Mouse (Mus musculus) hindbrain, embryonic 16.5 days (tissue): Measurements from ENCODE around the gene Trp53. TPM values are rescaled to one million over a fixed set of nuclear protein-coding genes. Genes with fewer than 3 reads are reported as not detected.
A peak's percentile ranks its signal among the peaks of the same experiment; 100 is the strongest.

ENCODE experiments used
- microRNA counts: library from miRNA; unstranded; fragments of <30 nt; microRNA quantifications from one replicate; lab custom pipeline; 2016
- microRNA-seq: library from miRNA; unstranded; fragments of <30 nt; microRNA quantifications from one replicate; pipeline ENCODE4, GENCODE M21; 2017
- polyA plus RNA-seq: library from polyadenylated mRNA; unstranded; fragments of >200 nt; fragmentation: Nextera tagmentation; extraction: Ambion mirVana; gene quantifications from 2 replicates; pipeline ENCODE4 v1.2.1, GENCODE M21; 2015

Gene Trp53
- polyA plus RNA-seq, 1 experiment from 2014 or later: 47.9 TPM

MicroRNA genes within 50 kb of the gene (microRNA counts, 519-probe panel; counts per million panel counts)
- microRNA mmu-miR-467f (lab: Ali Mortazavi, UCI): 2,230 counts per million, percentile 48 among the panel's probes with 10 or more counts

Small RNAs within 50 kb of the gene (microRNA-seq; reads per million reads assigned to microRNA genes)
- not detected for gene Mir467f

Other genes starting within 250 kb of the Trp53 start
- gene Rnf227, start 239.9 kb upstream of the Trp53 start, polyA plus RNA-seq: 239 and 257 TPM in 2 replicates
- gene Chd3, start 211.0 kb upstream of the Trp53 start, polyA plus RNA-seq: 68.0 and 73.2 TPM in 2 replicates
- gene Naa38, start 184.9 kb upstream of the Trp53 start, polyA plus RNA-seq: 102 and 130 TPM in 2 replicates
- 28.7 and 33.0 TPM in 2 replicates for gene Cyb5d1, start 184.7 kb upstream of the Trp53 start, polyA plus RNA-seq
- 8.9 and 9.2 TPM in 2 replicates for gene Tmem88, start 182.1 kb upstream of the Trp53 start, polyA plus RNA-seq
- 22.9 and 29.0 TPM in 2 replicates for gene Kdm6b, start 166.7 kb upstream of the Trp53 start, polyA plus RNA-seq
- gene Dnah2, start 31.2 kb upstream of the Trp53 start, polyA plus RNA-seq: 3.0 and 4.0 TPM in 2 replicates
- 104 and 132 TPM in 2 replicates for gene Efnb3, start 20.2 kb upstream of the Trp53 start, polyA plus RNA-seq
- 18.2 and 20.1 TPM in 2 replicates for gene Wrap53, start 104 bp upstream of the Trp53 start, polyA plus RNA-seq
- 105 and 117 TPM in 2 replicates for gene Atp1b2, start 25.6 kb downstream of the Trp53 start, polyA plus RNA-seq
- not detected in 2 replicates for gene Shbg, start 37.5 kb downstream of the Trp53 start, polyA plus RNA-seq
- gene Sat2, start 41.7 kb downstream of the Trp53 start, polyA plus RNA-seq: 22.6 and 26.2 TPM in 2 replicates
- 32.1 and 34.6 TPM in 2 replicates for gene Fxr2, start 52.6 kb downstream of the Trp53 start, polyA plus RNA-seq
- gene Sox15, start 75.0 kb downstream of the Trp53 start, polyA plus RNA-seq: not detected in 2 replicates
- gene Mpdu1, start 82.3 kb downstream of the Trp53 start, polyA plus RNA-seq: 104 and 112 TPM in 2 replicates
- gene Cd68, start 85.8 kb downstream of the Trp53 start, polyA plus RNA-seq: 10.2 and 11.5 TPM in 2 replicates
- 382 and 471 TPM in 2 replicates for gene Eif4a1, start 92.1 kb downstream of the Trp53 start, polyA plus RNA-seq
- 89.8 and 104 TPM in 2 replicates for gene Senp3, start 101.7 kb downstream of the Trp53 start, polyA plus RNA-seq
- 0.53 and 0.77 TPM in 2 replicates for gene Tnfsf13, start 105.4 kb downstream of the Trp53 start, polyA plus RNA-seq
- gene Tnfsf12, start 115.5 kb downstream of the Trp53 start, polyA plus RNA-seq: 4.4 and 5.6 TPM in 2 replicates
- gene Tnfsfm13, start 115.7 kb downstream of the Trp53 start, polyA plus RNA-seq: 1.6 and 2.0 TPM in 2 replicates
- gene Polr2a, start 178.3 kb downstream of the Trp53 start, polyA plus RNA-seq: 12.1 and 14.9 TPM in 2 replicates
- gene Slc35g3, start 181.6 kb downstream of the Trp53 start, polyA plus RNA-seq: 0.41 and 0.87 TPM in 2 replicates
- gene Zbtb4, start 185.6 kb downstream of the Trp53 start, polyA plus RNA-seq: 5.8 and 6.2 TPM in 2 replicates
- 1.4 and 2.9 TPM in 2 replicates for gene Chrnb1, start 215.6 kb downstream of the Trp53 start, polyA plus RNA-seq
- gene Fgf11, start 221.5 kb downstream of the Trp53 start, polyA plus RNA-seq: 6.7 and 7.2 TPM in 2 replicates
- 1.3 and 1.6 TPM in 2 replicates for gene Tmem102, start 225.3 kb downstream of the Trp53 start, polyA plus RNA-seq
- gene Gm39566, start 234.9 kb downstream of the Trp53 start, polyA plus RNA-seq: not detected in 2 replicates
- gene Spem2, start 238.1 kb downstream of the Trp53 start, polyA plus RNA-seq: not detected in 2 replicates
- gene Spem1, start 241.8 kb downstream of the Trp53 start, polyA plus RNA-seq: 0.35 and 0.45 TPM in 2 replicates